Mouse (Mus musculus): Measurements from ENCODE around the gene Lctl.
"Not testable (repeated sequence)": the region's sequence is repeated elsewhere in the genome, so short reads cannot be mapped to it uniquely, and the experiment has no call there.

- TF ChIP-seq EP300, CTCF (IDR thresholded peaks at IDR 0.05; ENCODE audit: low read depth): not testable (repeated sequence)
Observed at GRCm38 (mm10) chr9:64124846-64125245, 7.9 kb downstream of the Lctl start.

All from liver, embryonic 14.5 days (tissue).